In the genomic region with DNA sequence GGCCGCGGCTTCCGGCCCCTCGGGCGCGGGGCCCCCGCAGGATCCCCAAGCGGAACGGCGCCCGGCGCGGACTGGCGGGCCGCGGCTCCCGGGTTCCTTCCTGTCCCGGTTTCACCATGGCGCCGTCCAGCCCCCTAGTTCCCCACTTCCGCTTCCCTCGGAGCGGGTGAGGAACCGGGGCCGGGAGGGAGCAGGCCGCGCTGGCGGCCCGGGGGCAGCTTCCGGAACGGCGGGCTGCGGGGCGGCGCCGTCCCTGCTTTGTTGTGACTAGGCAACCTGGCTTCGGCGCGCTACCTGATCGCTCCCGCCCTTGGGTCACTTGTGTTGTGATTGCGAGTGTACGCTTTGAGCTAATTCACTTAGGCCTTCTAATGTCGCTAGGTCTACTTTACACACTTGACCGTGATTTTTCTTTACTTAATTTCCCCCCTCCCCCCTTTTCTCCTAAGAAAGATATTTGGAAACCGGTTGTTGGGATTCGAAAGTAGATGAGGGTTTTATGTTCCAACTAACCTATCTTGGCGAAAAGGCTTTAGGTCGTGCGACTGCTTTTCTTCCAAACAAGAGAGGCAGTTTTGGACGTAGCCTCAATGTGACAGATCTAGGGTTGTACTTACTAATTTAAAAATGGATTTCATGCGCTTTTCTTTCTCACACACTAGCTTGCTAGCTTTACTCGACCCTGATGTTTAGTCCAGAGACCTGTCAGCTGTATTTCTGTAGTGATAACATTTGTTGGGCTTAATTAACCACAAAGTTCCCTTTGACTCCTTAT, we compare ENCODE assay signal across 8 mouse cellular contexts. TPM values are rescaled to one million over a fixed set of nuclear protein-coding genes. Genes with fewer than 3 reads are reported as not detected.
DNase-seq lines count a peak whose midpoint lies in the region; ATAC-seq and TF ChIP-seq lines count a peak whose summit lies in the region.

No protein-coding gene starts in this region.

- H3K9ac ChIP-seq in CH12.LX (ENCODE audit: insufficient read depth, low read depth) = peak overlapping the region; percentile 99

- peaks cover 53% of the 10 kb centered on the region for H3K79me2 ChIP-seq in CH12.LX (replicated peaks; ENCODE audit: control insufficient read depth, extremely low read depth, insufficient read depth, poor library complexity, severe bottlenecking)

- no peaks in the 10 kb centered on the region for H3K27me3 ChIP-seq in CH12.LX (replicated peaks)

- no peaks in the 10 kb centered on the region for H3K9me3 ChIP-seq in CH12.LX (replicated peaks; ENCODE audit: low read length)

- intact Hi-C loops in heart, postnatal 25 days (cut with DNase I) = loop anchor here (2.0 kb wide), 1 partner anchor 100 kb away; a partner anchor contains a TSS

- no peak; the same call in 1 of the 2 replicates for TF ChIP-seq POLR2A in CH12.LX (IDR thresholded peaks at IDR 0.05; ENCODE audit: low read depth, low read length)

- H3K27ac ChIP-seq in CH12.LX (ENCODE audit: insufficient read depth, low read depth) = peak overlapping the region; percentile 98
- peak overlapping the region; percentile 95 for H3K27ac ChIP-seq in layer of hippocampus, adult 2 months

- peak overlapping the region; percentile 100 for H3K4me2 ChIP-seq in CH12.LX (ENCODE audit: insufficient read depth, low read depth, poor library complexity, severe bottlenecking)

- peak overlapping the region; percentile 64 to 96 (median 82) for H3K4me3 ChIP-seq in CH12.LX (replicated peaks in 1 of 3; ENCODE audit: low read depth in 2 of 3, low read length in 2 of 3, poor library complexity in 1 of 3)
- H3K4me3 ChIP-seq in layer of hippocampus, adult 2 months = peak overlapping the region; percentile 72

- dilution Hi-C loops in CH12.LX (cut with MboI; ENCODE audit: extremely low pct_ligation_motif_present, extremely low pct_unique_long_range_greater_than_20kb, low sequenced_read_pairs) = no loop called here

- peak; percentile 55 for DNase-seq in CH12.LX (ENCODE audit: extremely low read depth)
- peak; percentile 67 to 85 for DNase-seq in adrenal gland, adult (ENCODE audit: inconsistent age in 2 of 2, low spot score in 1 of 2)
- peak; percentile 58 for DNase-seq in heart, postnatal 25 days (ENCODE audit: low spot score)
- peak; percentile 32 to 62 for DNase-seq in layer of hippocampus, adult 2 months (ENCODE audit: low spot score in 2 of 2)
- DNase-seq in lung, postnatal 36 days = peak; percentile 77
- DNase-seq in retina, postnatal 1 day = peak; percentile 83
- no peak for DNase-seq in cerebellum, adult 11-12 months

- ATAC-seq in erythroid progenitor cell, adult 5-6 weeks (replicated peaks; ENCODE audit: low FRiP score, poor library complexity, severe bottlenecking) = peak; percentile 69

- TF ChIP-seq EP300 in CH12.LX (IDR thresholded peaks at IDR 0.05; ENCODE audit: low read length) = no peak

- TF ChIP-seq CTCF in CH12.LX (conservative IDR thresholded peaks at IDR 0.05 in 1 of 2, IDR thresholded peaks at IDR 0.05 in 1 of 2; ENCODE audit: low read depth in 2 of 2, low read length in 2 of 2) = no peak
- no peak for TF ChIP-seq CTCF in layer of hippocampus, adult 2 months (conservative IDR thresholded peaks at IDR 0.05)

- peaks cover 0 to 27% of the 10 kb centered on the region in 2 experiments for H3K36me3 ChIP-seq in CH12.LX (replicated peaks in 1 of 2; ENCODE audit: control insufficient read depth in 1 of 2, insufficient read depth in 1 of 2, low read length in 1 of 2)

- no peak for TF ChIP-seq RAD21 in CH12.LX (IDR thresholded peaks at IDR 0.05; ENCODE audit: low read depth, low read length)

- in situ Hi-C loops in CH12.LX (cut with MboI; ENCODE audit: low pct_ligation_motif_present, low pct_unique_long_range_greater_than_20kb, low sequenced_read_pairs) = no loop called here

- peaks cover 0 to 36% of the 10 kb centered on the region in 2 experiments; a peak in 2 of 4 replicates for H3K4me1 ChIP-seq in CH12.LX (ENCODE audit: control insufficient read depth in 1 of 2, insufficient read depth in 2 of 2)

TF ChIP-seq in CH12.LX, 34 proteins besides CTCF, POLR2A, EP300 and RAD21:
- TF ChIP-seq RCOR1 (conservative IDR thresholded peaks at IDR 0.05; ENCODE audit: low read depth, low read length) (no peak), IRF4 (IDR thresholded peaks at IDR 0.05; ENCODE audit: low read depth, low read length) (no peak), ELF1 (IDR thresholded peaks at IDR 0.05; ENCODE audit: low read depth, low read length) (peak; percentile 80), ZNF384 (IDR thresholded peaks at IDR 0.05; ENCODE audit: low read depth, low read length) (no peak), UBTF (IDR thresholded peaks at IDR 0.05; ENCODE audit: low read depth, low read length) (peak; percentile 74; the same call in 1 of the 2 replicates), MAZ (IDR thresholded peaks at IDR 0.05; ENCODE audit: low read depth, low read length) (no peak), CHD2 (IDR thresholded peaks at IDR 0.05; ENCODE audit: low read length) (no peak), E2F4 (IDR thresholded peaks at IDR 0.05; ENCODE audit: insufficient replicate concordance, low read depth, low read length) (no peak), ZMIZ1 (IDR thresholded peaks at IDR 0.05; ENCODE audit: low read depth, low read length) (no peak), JUND (conservative IDR thresholded peaks at IDR 0.05; ENCODE audit: low read depth, low read length) (no peak), USF1 (IDR thresholded peaks at IDR 0.05; ENCODE audit: low read depth, low read length) (no peak), TCF12 (IDR thresholded peaks at IDR 0.05; ENCODE audit: low read depth, low read length) (no peak), TBP (conservative IDR thresholded peaks at IDR 0.05; ENCODE audit: low read depth, low read length) (no peak), MYC (IDR thresholded peaks at IDR 0.05; ENCODE audit: low read depth, low read length) (no peak), CHD1 (IDR thresholded peaks at IDR 0.05; ENCODE audit: low read depth, low read length) (no peak), ETS1 (conservative IDR thresholded peaks at IDR 0.05; ENCODE audit: low read depth, low read length) (no peak), POLR2AphosphoS2 (IDR thresholded peaks at IDR 0.05; ENCODE audit: low read depth, low read length) (no peak), MEF2A (IDR thresholded peaks at IDR 0.05; ENCODE audit: borderline replicate concordance, low read depth, low read length) (no peak), SMC3 (IDR thresholded peaks at IDR 0.05; ENCODE audit: low read depth, low read length) (no peak), JUN (IDR thresholded peaks at IDR 0.05; ENCODE audit: insufficient read depth, low read depth, low read length) (no peak), PAX5 (IDR thresholded peaks at IDR 0.05; ENCODE audit: low read length) (no peak), MAFK (IDR thresholded peaks at IDR 0.05; ENCODE audit: insufficient replicate concordance, low read length) (no peak), SIN3A (IDR thresholded peaks at IDR 0.05; ENCODE audit: low read length) (0 out of 2 replicates have a peak, but pooled peaks have one; percentile 8), NELFE (IDR thresholded peaks at IDR 0.05; ENCODE audit: low read depth, low read length) (0 out of 2 replicates have a peak, but pooled peaks have one; percentile 9), KAT2A (IDR thresholded peaks at IDR 0.05; ENCODE audit: insufficient replicate concordance, low read length) (no peak), MXI1 (IDR thresholded peaks at IDR 0.05; ENCODE audit: low read depth, low read length) (no peak), HCFC1 (IDR thresholded peaks at IDR 0.05; ENCODE audit: low read depth, low read length) (no peak), USF2 (conservative IDR thresholded peaks at IDR 0.05; ENCODE audit: low read depth, low read length) (no peak), GABPA (IDR thresholded peaks at IDR 0.05; ENCODE audit: insufficient replicate concordance, low read depth, low read length) (no peak), ZC3H11A (IDR thresholded peaks at IDR 0.05; ENCODE audit: low read depth, low read length) (no peak), MAX (IDR thresholded peaks at IDR 0.05; ENCODE audit: low read length) (no peak), ZKSCAN1 (IDR thresholded peaks at IDR 0.05; ENCODE audit: borderline replicate concordance, low read depth, low read length) (no peak), NRF1 (IDR thresholded peaks at IDR 0.05; ENCODE audit: low read depth, low read length) (no peak), BHLHE40 (IDR thresholded peaks at IDR 0.05; ENCODE audit: low read depth, low read length) (no peak)

RNA-seq across cellular contexts. Expression of a gene that starts 0.7 kb away (rescaled TPM):
- total RNA-seq in CH12.LX (2012; rRNA removed) (90.1 and 100.0 TPM in 2 replicates), CH12.LX (2014; rRNA removed) (111 and 115 TPM in 2 replicates)
- polyA plus RNA-seq in CH12.LX (2012; ENCODE audit: insufficient read length, low read depth) = 150 TPM in 2 replicates
- 104 and 179 TPM in 2 replicates for total RNA-seq in erythroid progenitor cell, adult 5-6 weeks (2015; ENCODE audit: low replicate concordance)
- total RNA-seq in erythroid progenitor cell, adult 5-6 weeks (2017; ENCODE audit: low replicate concordance) = 74.6 and 104 TPM in 2 replicates
- 100 to 1,000 TPM; 124 to 133 TPM for total RNA-seq in heart, postnatal 25 days (2021)
- 100 to 1,000 TPM; 156 to 163 TPM for total RNA-seq in layer of hippocampus, adult 2 months (2021)
